Mouse (Mus musculus) layer of hippocampus, postnatal 25 days (tissue): ENCODE data around the gene Adra1b. TPM values are rescaled to one million over a fixed set of nuclear protein-coding genes. Genes with fewer than 3 reads are reported as not detected.

Experiments used
- DNase-seq, 2 experiments: peaks; one replicate each; pipeline ENCODE4 v3.0.0; 2022; ENCODE audit warnings: mixed read lengths in 2 of 2, low spot score in 1 of 2; ENCODE audit errors: extremely low spot score in 1 of 2
- total RNA-seq, 2 experiments: library from RNA; stranded (reverse); gene quantifications; 2 replicates each; pipeline ENCODE4 v1.2.3; 2021

Adra1b gene
- 1 to 10 TPM; 3.2 to 3.8 TPM for total RNA-seq

DNA sequence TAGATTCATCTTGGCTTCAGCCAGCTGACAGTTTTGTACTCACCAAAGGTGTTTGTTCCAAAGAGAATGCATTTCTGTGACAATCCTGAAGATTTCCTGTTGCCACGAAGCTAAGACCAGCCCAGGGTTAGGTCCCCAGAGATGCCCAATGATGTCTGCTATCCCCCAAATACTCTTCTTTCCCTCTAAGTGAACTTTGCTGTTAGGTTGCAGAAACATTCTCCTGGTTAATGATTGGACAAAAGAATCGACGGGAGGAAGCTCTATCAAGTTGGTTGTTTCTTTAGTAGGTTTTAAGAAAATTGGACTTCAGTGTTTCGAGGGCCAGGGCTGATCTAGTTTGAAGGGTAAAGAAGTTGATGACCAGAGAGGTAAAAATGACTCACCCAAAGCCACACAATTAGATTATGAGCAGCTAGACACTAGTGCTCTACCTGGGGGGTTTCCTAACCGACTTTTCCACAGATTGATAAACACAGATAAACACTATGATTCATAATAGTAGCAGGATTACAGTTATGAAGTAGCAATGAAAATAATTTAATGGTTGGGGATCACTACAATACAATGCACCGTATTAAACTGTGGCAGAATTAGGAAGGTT lies at the start of gene Adra1b:
Adra1b (minus strand) TSS at position 160 of the 604 bp plus-strand sequence.
- DNase-seq, result no peak

GRCm38 (mm10) chr11:43950274-43950673 lies 49.3 kb upstream of the Adra1b start:
- no peak for DNase-seq

- DNase-seq, result no peak
Measured at GRCm38 (mm10) chr11:43943781-43944180, 42.8 kb upstream of the Adra1b start.

GRCm38 (mm10) chr11:43943167-43943566 lies 42.2 kb upstream of the Adra1b start:
- DNase-seq, result no peak

GRCm38 (mm10) chr11:43940501-43941202 lies 39.6 kb upstream of the Adra1b start:
- no peak for DNase-seq

GRCm38 (mm10) chr11:43936023-43936422 lies 35.0 kb upstream of the Adra1b start:
- no peak for DNase-seq

DNA sequence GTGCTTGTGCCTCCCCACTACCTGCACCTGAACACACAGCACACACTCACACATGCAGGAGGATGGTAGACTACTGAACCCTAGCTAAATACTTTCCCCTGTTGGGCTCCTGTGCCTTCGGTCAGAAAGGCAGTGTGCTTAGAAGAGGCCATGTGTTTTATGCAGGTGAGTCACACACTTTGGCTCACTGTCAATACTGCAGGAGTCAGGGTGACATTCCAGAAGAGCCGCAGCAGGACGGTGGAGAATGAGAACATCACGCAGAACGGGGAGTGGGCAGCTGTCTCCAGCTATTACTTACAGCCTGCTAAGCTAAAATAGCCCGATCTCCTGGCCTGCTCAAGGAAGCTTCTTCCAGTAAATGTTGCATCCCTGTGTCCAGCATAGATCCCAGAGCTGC lies 32.5 kb upstream of the Adra1b start:
- DNase-seq, result no peak

DNA sequence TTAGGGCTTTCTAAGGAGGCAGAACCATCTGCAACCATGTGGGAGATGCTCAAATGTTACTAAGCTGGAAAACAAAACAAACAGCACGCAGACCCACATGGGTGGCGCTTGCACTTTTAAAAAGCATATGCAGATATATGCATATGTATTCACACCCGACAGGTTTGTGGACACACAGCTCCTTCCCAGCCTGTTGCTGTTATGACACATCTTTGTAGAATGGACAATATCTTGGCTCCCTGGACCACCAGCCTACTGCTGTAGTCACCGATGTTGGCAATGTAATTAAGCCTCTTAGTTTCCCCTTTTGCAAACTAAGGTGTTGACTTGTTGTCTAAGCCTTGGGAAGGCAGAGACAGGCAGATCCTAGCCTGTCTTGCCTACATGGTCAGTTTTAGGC lies 32.0 kb upstream of the Adra1b start:
- DNase-seq, result no peak

- no peak for DNase-seq
Measured at GRCm38 (mm10) chr11:43930191-43930590, 29.2 kb upstream of the Adra1b start.

DNA sequence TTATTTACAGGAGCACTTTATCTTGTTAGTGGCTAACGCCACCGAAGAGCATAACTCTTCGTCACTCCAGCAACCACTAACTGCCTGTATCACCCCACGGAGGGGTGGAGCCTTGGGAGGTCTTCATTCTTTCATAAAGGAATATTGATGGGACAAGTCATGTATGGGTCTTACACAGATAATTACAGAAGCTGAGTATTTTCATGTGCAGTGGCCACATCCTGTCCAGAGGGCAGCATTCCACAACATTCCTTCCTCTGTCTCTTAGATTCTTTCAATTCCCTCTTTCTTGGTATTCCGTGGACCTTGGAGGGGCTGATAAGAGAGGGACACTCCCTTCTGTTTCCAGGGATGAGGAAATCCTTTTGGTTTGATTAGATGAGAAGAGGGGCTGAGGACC lies 28.7 kb upstream of the Adra1b start:
- DNase-seq, result no peak

DNA sequence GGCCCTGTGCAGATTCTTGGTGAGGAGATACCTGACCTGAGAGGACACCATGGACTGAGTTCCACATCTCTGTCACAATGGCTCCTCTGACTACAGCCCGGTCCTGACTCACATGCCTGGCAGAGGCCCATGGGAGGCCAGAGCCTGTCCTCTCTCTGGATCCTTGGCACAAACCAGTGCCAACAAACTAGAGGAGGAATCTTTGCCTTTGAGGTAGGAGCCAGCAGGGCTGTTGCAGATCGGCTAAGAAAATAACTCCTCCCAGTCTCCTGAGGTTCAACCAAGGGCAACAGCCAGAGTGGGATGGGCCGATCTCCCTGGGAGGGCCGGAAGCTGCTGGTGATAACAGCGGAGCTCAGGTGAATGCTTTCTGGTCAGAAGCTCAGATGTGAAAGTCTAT lies 28.2 kb upstream of the Adra1b start:
- DNase-seq, result no peak

GRCm38 (mm10) chr11:43927133-43927815 lies 26.3 kb upstream of the Adra1b start:
- DNase-seq, result no peak

GRCm38 (mm10) chr11:43926163-43926562 lies 25.2 kb upstream of the Adra1b start:
- DNase-seq, result no peak

DNA sequence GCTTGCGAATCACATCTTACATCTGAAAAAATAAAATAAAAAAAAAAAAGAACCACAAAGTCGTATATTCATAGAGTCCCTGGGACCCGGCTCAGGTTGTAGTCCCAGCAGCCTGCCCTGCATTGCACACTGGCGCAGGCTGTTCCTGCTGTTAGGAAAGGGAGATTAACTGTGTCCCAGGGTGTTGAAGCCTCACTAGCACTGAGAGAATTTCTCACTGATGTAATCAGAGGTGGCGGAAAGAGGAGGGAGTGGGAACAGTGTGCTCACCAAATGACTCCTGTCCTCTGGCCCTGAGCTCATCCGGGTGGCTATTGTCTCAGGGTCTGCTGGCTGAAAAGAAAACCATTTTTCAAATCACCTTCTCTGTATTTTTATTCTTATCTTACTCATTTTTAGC lies 24.6 kb upstream of the Adra1b start:
- no peak for DNase-seq

DNA sequence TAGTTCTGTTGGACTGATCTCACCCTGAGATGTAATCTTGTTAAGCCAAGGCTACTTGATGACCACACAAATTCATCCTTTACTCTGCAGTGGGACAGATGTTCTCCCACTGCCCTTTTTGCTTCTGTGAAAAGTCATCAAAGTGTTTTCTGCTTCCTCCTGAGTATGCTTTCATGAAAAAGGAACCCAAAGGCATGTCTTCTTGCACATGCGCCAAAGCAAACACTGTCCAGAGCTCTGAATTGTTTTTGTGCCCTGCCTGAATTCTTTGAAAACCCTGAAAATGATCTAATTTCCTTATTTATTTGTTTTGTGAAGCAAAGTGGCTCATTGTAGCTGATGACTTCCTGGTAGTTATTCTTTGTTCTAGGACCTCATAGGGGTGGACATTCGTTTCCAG lies 20.7 kb upstream of the Adra1b start:
- DNase-seq, result no peak

DNA sequence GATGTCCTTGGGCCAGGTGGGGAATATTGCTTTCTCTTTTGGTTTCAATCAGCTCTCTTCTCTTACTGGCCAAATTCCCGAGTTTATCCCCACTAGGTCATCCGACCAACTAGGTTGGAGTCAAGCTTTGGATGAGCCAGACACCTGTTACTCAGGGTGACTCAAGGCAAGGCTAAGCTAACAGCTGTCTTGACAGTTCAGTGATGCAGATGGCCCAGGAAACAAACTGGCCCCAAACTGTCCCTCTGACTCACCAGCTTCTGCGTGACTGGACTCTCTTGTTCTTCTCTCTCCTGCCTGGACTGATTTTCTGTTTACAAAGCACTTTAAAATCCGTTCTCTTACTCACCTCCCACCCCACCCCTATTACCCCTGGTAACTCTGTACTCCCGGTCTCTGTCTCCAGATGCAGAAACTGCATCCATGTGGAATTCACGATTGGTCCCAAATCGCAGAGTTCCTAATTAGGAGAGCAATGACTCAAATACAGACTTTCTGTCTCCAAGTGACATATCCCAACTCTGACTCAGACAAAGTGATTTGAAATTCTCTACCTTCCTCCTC lies 18.6 kb upstream of the Adra1b start:
- DNase-seq, result no peak

DNA sequence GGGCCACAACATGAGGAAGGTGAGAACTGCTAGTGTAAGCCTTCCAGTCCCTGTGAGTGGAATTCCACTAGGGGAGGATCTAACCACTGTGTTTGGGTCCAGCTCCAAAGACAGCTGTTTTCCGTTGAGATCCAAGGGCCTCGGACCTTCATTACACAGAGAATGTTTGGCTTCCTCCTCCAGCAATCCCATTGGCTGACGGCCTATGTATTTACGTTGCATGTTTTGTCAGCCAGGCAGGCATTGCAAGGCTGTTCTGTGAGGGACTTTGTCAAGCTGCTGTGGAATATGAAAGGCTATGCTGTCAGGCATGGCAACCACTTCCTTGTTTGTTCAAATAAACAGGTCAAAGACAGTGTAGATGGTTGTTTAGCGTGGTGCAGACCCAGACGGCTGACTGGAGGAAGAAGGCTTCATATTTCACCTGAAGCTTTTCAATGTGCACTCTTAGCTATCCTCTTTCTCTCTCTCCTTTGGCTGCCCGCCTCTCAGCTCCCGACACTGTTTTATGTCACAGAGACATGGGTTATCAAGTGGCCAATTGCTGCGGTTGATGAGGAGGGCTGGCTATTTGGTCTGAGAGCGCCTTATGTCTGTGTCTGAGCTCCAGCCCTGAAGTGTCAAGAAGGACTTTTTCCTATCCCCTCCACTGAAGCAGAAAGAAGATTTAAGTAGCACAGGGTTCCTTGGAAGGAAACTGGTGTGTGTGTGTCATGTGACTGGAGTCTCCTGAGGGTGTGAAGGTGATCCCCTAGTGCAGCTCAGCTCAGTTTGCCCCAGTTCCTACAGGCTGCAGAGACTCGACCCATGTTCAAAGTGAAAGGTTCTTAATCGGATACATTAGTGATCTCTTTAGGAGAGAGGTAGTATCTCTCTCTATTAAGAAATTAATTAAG lies 13.8 kb upstream of the Adra1b start:
- DNase-seq, result no peak

DNA sequence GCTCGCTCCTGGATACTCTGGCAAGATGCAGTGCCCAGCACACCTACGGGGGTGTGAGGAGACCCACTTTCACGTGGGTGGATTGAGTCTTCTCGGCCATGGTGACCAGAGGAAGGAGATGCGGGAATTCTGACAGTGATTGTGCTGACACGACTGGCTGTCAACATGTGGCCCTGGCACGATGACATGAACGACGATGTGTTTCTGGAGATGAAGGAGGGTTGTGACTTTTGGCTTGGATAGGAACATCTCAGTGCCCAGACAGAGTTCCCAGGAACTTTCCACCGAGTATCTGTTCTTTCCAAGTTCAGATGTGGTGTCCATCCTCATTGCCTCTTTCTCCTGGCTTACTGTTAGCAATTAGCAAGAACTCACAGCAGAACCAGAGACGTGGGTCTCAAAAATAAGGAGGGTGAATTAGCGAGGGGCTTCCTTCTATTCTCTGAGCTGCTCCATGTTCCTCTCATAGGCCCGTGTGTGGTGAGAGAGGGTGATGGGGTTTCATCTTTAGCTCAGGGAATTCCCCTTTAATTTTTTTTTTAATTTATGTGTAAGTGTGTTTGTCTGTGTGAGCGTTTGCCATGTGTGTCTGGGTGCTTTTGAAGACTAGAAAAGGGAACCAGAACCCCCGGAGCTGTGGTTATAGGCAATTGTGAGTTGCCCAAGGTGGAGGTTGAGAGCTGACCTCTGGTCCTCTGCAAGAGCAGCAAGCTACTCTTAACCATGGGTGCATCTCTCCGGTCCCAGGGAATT lies 11.3 kb upstream of the Adra1b start:
- DNase-seq, result no peak

GRCm38 (mm10) chr11:43911646-43912045 lies 10.6 kb upstream of the Adra1b start:
- DNase-seq, result no peak

GRCm38 (mm10) chr11:43903351-43903750 lies 2.3 kb upstream of the Adra1b start:
- no peak for DNase-seq
